Mouse (Mus musculus): ENCODE data around the gene Dnaaf1. TPM values are rescaled to one million over a fixed set of nuclear protein-coding genes. Genes with fewer than 3 reads are reported as not detected.

Gene Dnaaf1
- 0.09 TPM in 1 of 2 replicates, not detected in the other for polyA plus RNA-seq (2014; fragmentation: Nextera tagmentation; extraction: Ambion mirVana)

DNA sequence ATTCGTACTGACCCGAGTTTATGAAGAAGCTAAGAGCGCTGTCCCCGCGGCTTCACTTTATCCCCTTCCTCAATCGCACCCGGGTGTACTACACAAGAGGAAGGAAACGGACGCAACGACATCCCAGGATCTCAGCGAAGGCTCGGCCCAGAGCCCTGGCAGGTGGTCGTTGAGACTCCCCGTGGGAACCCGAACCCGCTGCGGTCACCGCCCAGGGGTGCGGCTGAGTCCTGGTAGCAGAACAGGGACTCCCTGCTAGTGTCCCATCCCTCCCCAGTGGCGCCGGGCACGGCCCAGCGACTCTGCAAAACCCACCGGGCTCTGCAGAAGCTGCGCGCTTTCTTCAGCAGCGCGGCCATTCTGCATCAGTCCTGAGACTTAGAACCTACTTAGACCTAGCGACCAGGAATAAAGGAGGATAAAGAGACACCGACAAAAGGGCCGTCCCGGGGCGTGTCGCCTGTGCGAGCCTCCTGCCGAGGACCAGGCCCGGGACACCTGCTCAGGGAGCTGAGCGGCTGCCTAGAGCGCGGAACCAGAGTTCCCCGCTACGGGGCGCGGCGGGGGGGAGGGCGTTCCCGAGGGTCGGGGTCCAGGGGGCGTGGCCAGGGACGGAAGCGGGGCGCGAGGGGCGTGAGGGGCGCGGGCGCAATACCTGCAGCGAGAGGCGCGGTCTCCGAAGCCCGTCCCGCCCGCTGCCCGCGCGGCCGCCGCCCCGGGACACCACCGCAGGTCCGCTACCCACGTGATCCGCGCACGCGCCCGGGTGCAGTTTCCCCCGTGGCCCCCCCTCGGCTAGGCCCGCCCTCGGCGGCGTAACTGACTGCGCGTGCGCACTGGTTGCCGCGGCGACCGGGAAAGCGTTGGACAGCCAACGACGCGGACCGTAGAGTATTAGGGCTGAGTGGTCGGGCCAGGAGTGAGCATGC, at the start of gene Dnaaf1, which contains the start of gene Hsdl1:
Gene Dnaaf1 (plus strand): TSS at position 799 of the 929 bp plus-strand sequence.
Gene Hsdl1 (minus strand): TSS at position 747 of the 929 bp plus-strand sequence.
- peak; percentile 95 for DNase-seq (ENCODE audit: low spot score)
- Histone ChIP-seq H3K4me2 (ENCODE audit: low read depth, severe bottlenecking) (peak within 1 kb of the TSS; percentile 85), H3K9me3 (ENCODE audit: control insufficient read depth, low read length) (no peaks in the 10 kb centered on the region), H3K27ac (replicated peaks; ENCODE audit: low read depth, low read length) (no peak within 1 kb of the TSS), H3K9ac (ENCODE audit: low read length) (peak within 1 kb of the TSS; percentile 67), H3K4me1 (ENCODE audit: control insufficient read depth, insufficient read depth, low read length) (no peaks in the 10 kb centered on the region), H3K36me3 (ENCODE audit: control insufficient read depth, insufficient read depth, low read length) (no peaks in the 10 kb centered on the region), H3K27me3 (ENCODE audit: control insufficient read depth, insufficient read depth, low read length) (peaks cover 8% of the 10 kb centered on the region), H3K4me3 (ENCODE audit: low read depth, low read length) (peak within 1 kb of the TSS; percentile 80)
- WGBS: 1% methylated on average over 67 of the region's 97 CpGs
- peak; percentile 87 for ATAC-seq (ENCODE audit: insufficient number of reproducible peaks, low FRiP score, low TSS enrichment, low read depth)

GRCm38 (mm10) chr8:119528762-119529161, 46.3 kb upstream of the Dnaaf1 start:
- 92% methylated on average over 7 of the region's 7 CpGs for WGBS
- no peak overlapping the region for H3K4me2 ChIP-seq (ENCODE audit: low read depth, severe bottlenecking)
- no peaks in the 10 kb centered on the region for H3K9me3 ChIP-seq (ENCODE audit: control insufficient read depth, low read length)
- ATAC-seq (ENCODE audit: insufficient number of reproducible peaks, low FRiP score, low TSS enrichment, low read depth): no peak
- H3K27me3 ChIP-seq (ENCODE audit: control insufficient read depth, insufficient read depth, low read length): no peaks in the 10 kb centered on the region
- H3K4me1 ChIP-seq (ENCODE audit: control insufficient read depth, insufficient read depth, low read length): no peaks in the 10 kb centered on the region
- H3K4me3 ChIP-seq (ENCODE audit: low read depth, low read length): no peak overlapping the region
- peaks cover 39% of the 10 kb centered on the region for H3K36me3 ChIP-seq (ENCODE audit: control insufficient read depth, insufficient read depth, low read length)
- no peak overlapping the region for H3K27ac ChIP-seq (replicated peaks; ENCODE audit: low read depth, low read length)
- no peak overlapping the region for H3K9ac ChIP-seq (ENCODE audit: low read length)
- DNase-seq (ENCODE audit: low spot score): no peak

DNA sequence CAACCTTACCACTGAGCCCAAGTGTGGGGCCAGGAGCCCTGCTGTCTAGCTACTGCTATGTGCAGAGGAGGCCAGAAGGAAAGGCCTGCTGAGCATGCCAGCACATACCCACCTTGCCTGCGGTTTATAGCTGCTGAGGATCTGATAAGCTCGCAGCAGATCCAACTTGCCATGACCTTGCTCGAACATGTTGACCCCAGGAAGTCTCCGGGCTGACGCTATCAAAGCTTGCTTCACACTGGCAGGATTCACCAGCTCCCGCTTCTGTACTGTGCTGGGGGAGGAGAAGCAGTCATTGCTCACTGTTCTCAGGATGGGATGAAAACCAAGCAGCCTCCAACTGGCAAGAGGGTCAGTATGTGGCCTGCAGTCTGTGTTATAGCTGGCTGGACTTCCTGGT, 44.1 kb upstream of the Dnaaf1 start:
- Histone ChIP-seq H3K9me3 (ENCODE audit: control insufficient read depth, low read length) (no peaks in the 10 kb centered on the region), H3K27me3 (ENCODE audit: control insufficient read depth, insufficient read depth, low read length) (no peaks in the 10 kb centered on the region), H3K27ac (replicated peaks; ENCODE audit: low read depth, low read length) (no peak overlapping the region), H3K4me2 (ENCODE audit: low read depth, severe bottlenecking) (no peak overlapping the region), H3K36me3 (ENCODE audit: control insufficient read depth, insufficient read depth, low read length) (peaks cover 34% of the 10 kb centered on the region), H3K4me3 (ENCODE audit: low read depth, low read length) (no peak overlapping the region), H3K4me1 (ENCODE audit: control insufficient read depth, insufficient read depth, low read length) (no peaks in the 10 kb centered on the region), H3K9ac (ENCODE audit: low read length) (no peak overlapping the region)
- 91% methylated on average over 6 of the region's 6 CpGs for WGBS
- no peak for DNase-seq (ENCODE audit: low spot score)
- no peak for ATAC-seq (ENCODE audit: insufficient number of reproducible peaks, low FRiP score, low TSS enrichment, low read depth)

DNA sequence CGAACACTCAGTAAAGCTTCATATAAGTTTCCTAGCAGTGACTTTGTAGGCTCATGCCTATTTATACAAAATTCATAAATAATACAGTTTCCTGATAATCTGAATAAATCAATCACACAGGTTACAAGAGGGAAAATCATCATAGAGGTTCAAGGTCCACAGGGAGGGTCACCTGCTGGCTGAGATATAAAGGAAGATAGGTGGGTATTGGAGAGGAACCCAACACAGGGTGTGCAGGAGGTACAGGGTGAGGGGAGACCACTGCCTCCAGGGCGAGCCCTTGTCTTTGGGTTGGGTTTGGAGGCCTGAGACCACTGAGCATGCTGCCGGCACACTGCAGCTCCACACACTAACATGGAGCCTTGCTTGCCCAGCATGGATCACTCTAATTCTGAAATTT, 43.6 kb upstream of the Dnaaf1 start:
- Histone ChIP-seq H3K9me3 (ENCODE audit: control insufficient read depth, low read length) (no peaks in the 10 kb centered on the region), H3K4me2 (ENCODE audit: low read depth, severe bottlenecking) (no peak overlapping the region), H3K4me1 (ENCODE audit: control insufficient read depth, insufficient read depth, low read length) (no peaks in the 10 kb centered on the region), H3K4me3 (ENCODE audit: low read depth, low read length) (no peak overlapping the region), H3K27me3 (ENCODE audit: control insufficient read depth, insufficient read depth, low read length) (no peaks in the 10 kb centered on the region), H3K9ac (ENCODE audit: low read length) (no peak overlapping the region), H3K36me3 (ENCODE audit: control insufficient read depth, insufficient read depth, low read length) (peaks cover 34% of the 10 kb centered on the region), H3K27ac (replicated peaks; ENCODE audit: low read depth, low read length) (no peak overlapping the region)
- 91% methylated on average over 3 of the region's 3 CpGs for WGBS
- DNase-seq (ENCODE audit: low spot score): no peak
- ATAC-seq (ENCODE audit: insufficient number of reproducible peaks, low FRiP score, low TSS enrichment, low read depth): no peak

DNA sequence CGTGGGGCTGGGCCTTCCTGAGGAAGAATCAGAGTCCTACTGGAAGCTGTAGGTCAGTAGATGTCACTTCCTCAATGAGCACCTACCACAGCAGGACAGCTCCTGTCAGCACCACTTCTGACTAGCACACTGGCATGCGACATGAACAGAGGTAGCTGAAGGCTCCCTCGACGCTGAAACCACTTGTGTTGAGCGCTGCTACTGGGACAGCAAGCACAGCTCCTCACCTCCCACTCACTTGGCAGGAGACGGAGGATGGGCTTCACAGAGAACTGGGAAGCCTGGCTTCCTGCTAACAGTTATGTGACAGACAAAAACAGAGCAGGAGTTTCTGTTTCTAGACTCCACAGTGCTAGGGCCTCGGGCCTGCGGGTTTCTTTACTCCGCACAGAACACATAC, 43.1 kb upstream of the Dnaaf1 start:
- ATAC-seq (ENCODE audit: insufficient number of reproducible peaks, low FRiP score, low TSS enrichment, low read depth): no peak
- peaks cover 34% of the 10 kb centered on the region for H3K36me3 ChIP-seq (ENCODE audit: control insufficient read depth, insufficient read depth, low read length)

GRCm38 (mm10) chr8:119544606-119545005, 30.4 kb upstream of the Dnaaf1 start:
- Histone ChIP-seq H3K27ac (replicated peaks; ENCODE audit: low read depth, low read length) (no peak overlapping the region), H3K9me3 (ENCODE audit: control insufficient read depth, low read length) (no peaks in the 10 kb centered on the region), H3K9ac (ENCODE audit: low read length) (no peak overlapping the region), H3K36me3 (ENCODE audit: control insufficient read depth, insufficient read depth, low read length) (peaks cover 37% of the 10 kb centered on the region), H3K4me1 (ENCODE audit: control insufficient read depth, insufficient read depth, low read length) (no peaks in the 10 kb centered on the region), H3K4me2 (ENCODE audit: low read depth, severe bottlenecking) (no peak overlapping the region), H3K4me3 (ENCODE audit: low read depth, low read length) (no peak overlapping the region), H3K27me3 (ENCODE audit: control insufficient read depth, insufficient read depth, low read length) (no peaks in the 10 kb centered on the region)
- ATAC-seq (ENCODE audit: insufficient number of reproducible peaks, low FRiP score, low TSS enrichment, low read depth) (no peak), DNase-seq (ENCODE audit: low spot score) (no peak)
- 94% methylated on average over 3 of the region's 3 CpGs for WGBS

More for the DNA sequence above, 43.1 kb upstream of the Dnaaf1 start:
- Histone ChIP-seq H3K4me3 (ENCODE audit: low read depth, low read length) (no peak overlapping the region), H3K9ac (ENCODE audit: low read length) (no peak overlapping the region), H3K4me2 (ENCODE audit: low read depth, severe bottlenecking) (no peak overlapping the region), H3K4me1 (ENCODE audit: control insufficient read depth, insufficient read depth, low read length) (no peaks in the 10 kb centered on the region), H3K27ac (replicated peaks; ENCODE audit: low read depth, low read length) (no peak overlapping the region), H3K9me3 (ENCODE audit: control insufficient read depth, low read length) (no peaks in the 10 kb centered on the region), H3K27me3 (ENCODE audit: control insufficient read depth, insufficient read depth, low read length) (no peaks in the 10 kb centered on the region)
- 87% methylated on average over 9 of the region's 9 CpGs for WGBS
- no peak for DNase-seq (ENCODE audit: low spot score)

- H3K27ac ChIP-seq (replicated peaks; ENCODE audit: low read depth, low read length): no peak overlapping the region
- ATAC-seq (ENCODE audit: insufficient number of reproducible peaks, low FRiP score, low TSS enrichment, low read depth) (no peak), DNase-seq (ENCODE audit: low spot score) (no peak)
- H3K9ac ChIP-seq (ENCODE audit: low read length): no peak overlapping the region
- no peak overlapping the region for H3K4me3 ChIP-seq (ENCODE audit: low read depth, low read length)
- no peaks in the 10 kb centered on the region for H3K4me1 ChIP-seq (ENCODE audit: control insufficient read depth, insufficient read depth, low read length)
- WGBS: 74% methylated on average over 6 of the region's 6 CpGs
- H3K27me3 ChIP-seq (ENCODE audit: control insufficient read depth, insufficient read depth, low read length): no peaks in the 10 kb centered on the region
- no peaks in the 10 kb centered on the region for H3K9me3 ChIP-seq (ENCODE audit: control insufficient read depth, low read length)
- no peak overlapping the region for H3K4me2 ChIP-seq (ENCODE audit: low read depth, severe bottlenecking)
- H3K36me3 ChIP-seq (ENCODE audit: control insufficient read depth, insufficient read depth, low read length): peaks cover 32% of the 10 kb centered on the region
Measured at GRCm38 (mm10) chr8:119545180-119545579, 29.9 kb upstream of the Dnaaf1 start.

DNA sequence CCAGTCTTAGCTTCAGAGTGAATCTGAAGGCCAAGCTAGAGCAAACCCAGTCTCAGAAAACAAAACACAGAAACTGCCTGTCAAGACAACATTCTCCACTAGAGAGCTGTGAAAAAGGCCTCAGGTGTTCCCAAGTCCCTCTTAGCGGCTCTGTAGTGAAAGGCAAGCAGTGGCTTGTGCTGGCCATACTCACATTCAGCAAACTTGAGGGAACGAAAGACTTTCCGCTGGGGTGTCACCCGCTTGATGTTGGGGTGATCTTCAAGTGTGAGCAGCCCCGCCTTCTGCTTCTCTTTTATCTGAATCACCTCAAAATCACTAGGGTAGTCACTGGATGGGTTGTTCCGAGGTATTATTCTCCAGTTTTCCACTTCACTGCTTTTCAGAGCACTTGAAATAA, 29.2 kb upstream of the Dnaaf1 start:
- H3K27me3 ChIP-seq (ENCODE audit: control insufficient read depth, insufficient read depth, low read length): no peaks in the 10 kb centered on the region
- DNase-seq (ENCODE audit: low spot score) (no peak), ATAC-seq (ENCODE audit: insufficient number of reproducible peaks, low FRiP score, low TSS enrichment, low read depth) (no peak)
- H3K4me2 ChIP-seq (ENCODE audit: low read depth, severe bottlenecking): no peak overlapping the region
- H3K4me1 ChIP-seq (ENCODE audit: control insufficient read depth, insufficient read depth, low read length): no peaks in the 10 kb centered on the region
- H3K9me3 ChIP-seq (ENCODE audit: control insufficient read depth, low read length): no peaks in the 10 kb centered on the region
- H3K4me3 ChIP-seq (ENCODE audit: low read depth, low read length): no peak overlapping the region
- no peak overlapping the region for H3K9ac ChIP-seq (ENCODE audit: low read length)
- H3K36me3 ChIP-seq (ENCODE audit: control insufficient read depth, insufficient read depth, low read length): peaks cover 31% of the 10 kb centered on the region
- WGBS: 95% methylated on average over 6 of the region's 6 CpGs
- no peak overlapping the region for H3K27ac ChIP-seq (replicated peaks; ENCODE audit: low read depth, low read length)
